Mouse (Mus musculus): Measurements from ENCODE around the gene Glyatl3.

DNA sequence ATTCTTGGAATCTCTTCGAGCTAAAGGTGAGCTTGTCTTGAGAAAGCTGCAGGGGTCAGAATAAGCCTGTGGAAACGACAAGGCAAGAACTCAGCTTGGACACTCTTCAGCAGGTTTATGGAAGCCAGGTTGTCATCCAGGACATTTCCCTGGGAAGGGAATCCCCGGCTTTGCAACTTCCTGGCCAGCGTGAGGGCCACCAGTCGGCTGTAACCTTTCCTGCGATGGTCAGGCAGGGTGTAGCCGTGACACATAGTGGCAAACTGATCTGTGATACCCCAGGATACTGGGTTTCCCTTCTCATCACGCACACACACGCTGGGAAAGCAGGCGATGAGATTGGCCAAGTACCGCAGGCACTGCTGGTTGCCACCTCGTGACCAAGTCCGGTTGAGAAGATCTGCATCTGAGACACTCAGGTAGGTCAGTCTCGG, 9.4 kb downstream of the Glyatl3 start:
- no peak for TF ChIP-seq CTCF (IDR thresholded peaks at IDR 0.05; ENCODE audit: borderline replicate concordance, insufficient read depth, low read length)
- TF ChIP-seq POLR2A (IDR thresholded peaks at IDR 0.05; ENCODE audit: low read depth, low read length) = no peak
